ENCODE assay signal across 8 mouse cellular contexts in the genomic region with DNA sequence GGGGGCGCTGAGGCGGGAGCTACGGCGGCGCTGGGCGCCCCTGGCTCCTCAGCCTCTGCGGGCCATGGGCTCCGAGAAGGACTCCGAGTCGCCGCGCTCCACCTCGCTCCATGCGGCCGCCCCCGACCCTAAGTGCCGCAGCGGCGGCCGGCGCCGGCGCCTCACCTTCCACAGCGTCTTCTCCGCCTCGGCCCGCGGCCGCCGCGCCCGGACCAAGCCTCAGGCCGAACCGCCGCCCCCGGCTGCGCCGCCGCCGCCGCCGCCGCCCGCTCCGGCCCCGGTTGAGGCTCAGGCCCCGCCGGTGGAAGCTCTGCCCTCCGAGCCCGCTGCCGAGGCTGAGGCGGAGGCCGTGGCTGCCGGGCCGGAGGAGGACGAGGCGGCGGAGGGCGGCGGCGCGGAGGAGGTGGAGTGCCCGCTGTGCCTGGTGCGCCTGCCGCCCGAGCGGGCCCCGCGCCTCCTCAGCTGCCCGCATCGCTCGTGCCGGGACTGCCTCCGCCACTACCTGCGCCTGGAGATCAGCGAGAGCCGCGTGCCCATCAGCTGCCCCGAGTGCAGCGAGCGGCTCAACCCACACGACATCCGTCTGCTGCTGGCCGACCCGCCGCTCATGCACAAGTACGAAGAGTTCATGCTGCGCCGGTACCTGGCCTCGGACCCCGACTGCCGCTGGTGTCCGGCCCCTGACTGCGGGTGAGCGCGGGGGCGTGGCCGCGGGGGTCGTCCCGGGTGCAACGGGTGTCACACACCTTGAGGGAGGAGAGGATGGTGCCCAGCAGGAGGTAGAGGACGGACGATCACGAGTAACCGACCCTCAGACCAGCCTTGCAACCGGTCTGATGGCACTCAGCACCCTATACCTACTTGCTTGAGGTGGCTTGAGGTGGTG. TPM values are rescaled to one million over a fixed set of nuclear protein-coding genes. Genes with fewer than 3 reads are reported as not detected.
DNase-seq lines count a peak whose midpoint lies in the region; ATAC-seq and TF ChIP-seq lines count a peak whose summit lies in the region.

Rnf19b (plus strand) TSS at position 65 of the 886 bp plus-strand sequence.

- H3K27me3 ChIP-seq in intestine, postnatal 0 days (replicated peaks; ENCODE audit: control insufficient read depth, insufficient read depth, low read length) = no peaks in the 10 kb centered on the region
- no peaks in the 10 kb centered on the region for H3K27me3 ChIP-seq in limb, embryonic 15.5 days
- H3K27me3 ChIP-seq in midbrain, embryonic 15.5 days (replicated peaks) = no peaks in the 10 kb centered on the region
- no peaks in the 10 kb centered on the region for H3K27me3 ChIP-seq in splenic B cell, adult 2 months (ENCODE audit: control insufficient read depth, insufficient read depth, low read length, poor library complexity, severe bottlenecking)

- peaks cover 11% of the 10 kb centered on the region; the same call in 1 of the 2 replicates for H3K4me1 ChIP-seq in intestine, postnatal 0 days (replicated peaks; ENCODE audit: control insufficient read depth, insufficient read depth, low read length)
- H3K4me1 ChIP-seq in limb, embryonic 15.5 days = peaks cover 9% of the 10 kb centered on the region
- peaks cover 34% of the 10 kb centered on the region for H3K4me1 ChIP-seq in midbrain, embryonic 15.5 days

- peak within 1 kb of the TSS; percentile 100 for H3K4me2 ChIP-seq in intestine, postnatal 0 days (replicated peaks; ENCODE audit: low read depth)
- peak within 1 kb of the TSS; percentile 96 for H3K4me2 ChIP-seq in limb, embryonic 15.5 days
- H3K4me2 ChIP-seq in midbrain, embryonic 15.5 days = peak within 1 kb of the TSS; percentile 83

- peak within 1 kb of the TSS; percentile 93 for H3K27ac ChIP-seq in intestine, postnatal 0 days (ENCODE audit: low read depth, low read length)
- peak within 1 kb of the TSS; percentile 91 for H3K27ac ChIP-seq in limb, embryonic 15.5 days
- H3K27ac ChIP-seq in midbrain, embryonic 15.5 days = peak within 1 kb of the TSS; percentile 93

- no peaks in the 10 kb centered on the region for H3K9me3 ChIP-seq in intestine, postnatal 0 days (ENCODE audit: control insufficient read depth)
- H3K9me3 ChIP-seq in limb, embryonic 15.5 days = no peaks in the 10 kb centered on the region
- H3K9me3 ChIP-seq in midbrain, embryonic 15.5 days = no peaks in the 10 kb centered on the region

- no peak for TF ChIP-seq CTCF in intestine, postnatal 0 days (IDR thresholded peaks at IDR 0.05; ENCODE audit: low read depth)

- H3K36me3 ChIP-seq in intestine, postnatal 0 days (ENCODE audit: control insufficient read depth, insufficient read depth) = no peaks in the 10 kb centered on the region
- H3K36me3 ChIP-seq in limb, embryonic 15.5 days = no peaks in the 10 kb centered on the region
- no peaks in the 10 kb centered on the region for H3K36me3 ChIP-seq in midbrain, embryonic 15.5 days (replicated peaks)
- no peaks in the 10 kb centered on the region for H3K36me3 ChIP-seq in splenic B cell, adult 2 months (ENCODE audit: control insufficient read depth, insufficient read depth, low read length, poor library complexity, severe bottlenecking)

- H3K9ac ChIP-seq in intestine, postnatal 0 days (ENCODE audit: low read depth, low read length) = peak within 1 kb of the TSS; percentile 92
- peak within 1 kb of the TSS; percentile 91 for H3K9ac ChIP-seq in limb, embryonic 15.5 days
- H3K9ac ChIP-seq in midbrain, embryonic 15.5 days = peak within 1 kb of the TSS; percentile 82

- H3K4me3 ChIP-seq in intestine, postnatal 0 days (ENCODE audit: low read depth, low read length) = peak within 1 kb of the TSS; percentile 93
- H3K4me3 ChIP-seq in limb, embryonic 15.5 days = peak within 1 kb of the TSS; percentile 83
- H3K4me3 ChIP-seq in midbrain, embryonic 15.5 days = peak within 1 kb of the TSS; percentile 85

- under 1% methylated on average over 71 of the region's 107 CpGs for WGBS in intestine, postnatal 0 days
- WGBS in limb, embryonic 15.5 days = under 1% methylated on average over 69 of the region's 107 CpGs
- under 1% methylated on average over 95 of the region's 107 CpGs for WGBS in midbrain, embryonic 15.5 days

- peak; percentile 62 for ATAC-seq in intestine, postnatal 0 days
- ATAC-seq in limb, embryonic 15.5 days (ENCODE audit: insufficient number of reproducible peaks, low FRiP score, low TSS enrichment, low read depth) = peak; percentile 21; the same call in 1 of the 2 replicates
- peak; percentile 67 for ATAC-seq in midbrain, embryonic 15.5 days (replicated peaks)

- DNase-seq in urinary bladder, adult 2 months (ENCODE audit: low spot score) = peak; percentile 59
- DNase-seq in urinary bladder, postnatal 4 days (ENCODE audit: low spot score in 2 of 2) = no peak
- peak; percentile 58 for DNase-seq in embryo, embryonic 9.5 days (ENCODE audit: extremely low spot score)
- peak; percentile 96 for DNase-seq in heart, adult 11 months
- peak; percentile 54 for DNase-seq in splenic B cell, adult 2 months (ENCODE audit: low read depth, low spot score)

RNA-seq across cellular contexts. Expression of gene Rnf19b, which starts in this region (rescaled TPM):
- 25.9 and 28.9 TPM in 2 replicates for polyA plus RNA-seq in urinary bladder, adult 2 months (2012; rRNA removed)
- polyA plus RNA-seq in intestine, postnatal 0 days (2015; fragmentation: Nextera tagmentation; extraction: Ambion mirVana) = 11.0 and 12.2 TPM in 2 replicates
- 9.6 and 11.5 TPM in 2 replicates for polyA plus RNA-seq in limb, embryonic 15.5 days (2015; fragmentation: Nextera tagmentation; extraction: Ambion mirVana)
- polyA plus RNA-seq in midbrain, embryonic 15.5 days (2015; fragmentation: Nextera tagmentation; extraction: Ambion mirVana) = 34.6 and 35.4 TPM in 2 replicates

Comparison
In these comparisons a context has a peak if more than half of its experiments do, and no peak if none do; other contexts are left out.
1. DNase-seq: peak in urinary bladder, adult 2 months (single experiment), embryo, embryonic 9.5 days (single experiment), heart, adult 11 months (single experiment) and splenic B cell, adult 2 months (single experiment); none in urinary bladder, postnatal 4 days (0 of 2).
2. Peak in every context shown above with its lines, with median percentiles within 50 percentile points of each other: ATAC-seq, H3K27ac ChIP-seq, H3K4me2 ChIP-seq, H3K4me3 ChIP-seq and H3K9ac ChIP-seq.